Mouse (Mus musculus): ENCODE data around the gene Ano6. TPM values are rescaled to one million over a fixed set of nuclear protein-coding genes. Genes with fewer than 3 reads are reported as not detected.
"Not testable (repeated sequence)": the region's sequence is repeated elsewhere in the genome, so short reads cannot be mapped to it uniquely, and the experiment has no call there.

Ano6 gene
- total and polyA plus RNA-seq, 3 experiments, result 14.1 to 19.6 (median 17.3) TPM

GRCm38 (mm10) chr15:95826516-95826915 lies 35.9 kb downstream of the Ano6 start:
- WGBS, result 78% methylated on average over 13 of the region's 13 CpGs
- H3K27ac ChIP-seq, result no peak overlapping the region
- no peaks in the 10 kb centered on the region; the same call in 1 of the 2 replicates for H3K79me2 ChIP-seq (replicated peaks; ENCODE audit: control insufficient read depth, insufficient read depth, low read length)
- intact Hi-C loops (cut with DNase I), result no loop called here
- H3K9ac ChIP-seq (ENCODE audit: low read depth, low read length), result no peak overlapping the region
- H3K4me3 ChIP-seq, result no peak overlapping the region
- H3K36me3 ChIP-seq (ENCODE audit: control insufficient read depth, insufficient read depth, low read length), result no peaks in the 10 kb centered on the region; the same call in 1 of the 2 replicates
- H3K4me1 ChIP-seq (ENCODE audit: control insufficient read depth, insufficient read depth, low read length), result peaks cover 25% of the 10 kb centered on the region
- no peak for DNase-seq
- no peaks in the 10 kb centered on the region for H3K27me3 ChIP-seq (ENCODE audit: control insufficient read depth, insufficient read depth, low read length)
- no peak for TF ChIP-seq POLR2A (IDR thresholded peaks at IDR 0.05; ENCODE audit: insufficient read depth, low read depth, low read length)
- TF ChIP-seq EP300 (IDR thresholded peaks at IDR 0.05; ENCODE audit: insufficient read depth, low read depth, low read length), result no peak
- TF ChIP-seq CTCF (IDR thresholded peaks at IDR 0.05), result no peak

- no peaks in the 10 kb centered on the region; the same call in 1 of the 2 replicates for H3K79me2 ChIP-seq (replicated peaks; ENCODE audit: control insufficient read depth, insufficient read depth, low read length)
- peaks cover 25% of the 10 kb centered on the region for H3K4me1 ChIP-seq (ENCODE audit: control insufficient read depth, insufficient read depth, low read length)
- peak overlapping the region; percentile 47 for H3K27ac ChIP-seq
- intact Hi-C loops (cut with DNase I), result no loop called here
- WGBS, result 54% methylated on average over 11 of the region's 11 CpGs
- peak; percentile 17 for TF ChIP-seq CTCF (IDR thresholded peaks at IDR 0.05)
- TF ChIP-seq EP300 (IDR thresholded peaks at IDR 0.05; ENCODE audit: insufficient read depth, low read depth, low read length), result no peak
- no peaks in the 10 kb centered on the region for H3K27me3 ChIP-seq (ENCODE audit: control insufficient read depth, insufficient read depth, low read length)
- H3K4me3 ChIP-seq, result no peak overlapping the region
- no peak for DNase-seq
- H3K9ac ChIP-seq (ENCODE audit: low read depth, low read length), result no peak overlapping the region
- no peaks in the 10 kb centered on the region; the same call in 1 of the 2 replicates for H3K36me3 ChIP-seq (ENCODE audit: control insufficient read depth, insufficient read depth, low read length)
These were observed 36.9 kb downstream of the Ano6 start for GRCm38 (mm10) chr15:95827465-95827971.

DNA sequence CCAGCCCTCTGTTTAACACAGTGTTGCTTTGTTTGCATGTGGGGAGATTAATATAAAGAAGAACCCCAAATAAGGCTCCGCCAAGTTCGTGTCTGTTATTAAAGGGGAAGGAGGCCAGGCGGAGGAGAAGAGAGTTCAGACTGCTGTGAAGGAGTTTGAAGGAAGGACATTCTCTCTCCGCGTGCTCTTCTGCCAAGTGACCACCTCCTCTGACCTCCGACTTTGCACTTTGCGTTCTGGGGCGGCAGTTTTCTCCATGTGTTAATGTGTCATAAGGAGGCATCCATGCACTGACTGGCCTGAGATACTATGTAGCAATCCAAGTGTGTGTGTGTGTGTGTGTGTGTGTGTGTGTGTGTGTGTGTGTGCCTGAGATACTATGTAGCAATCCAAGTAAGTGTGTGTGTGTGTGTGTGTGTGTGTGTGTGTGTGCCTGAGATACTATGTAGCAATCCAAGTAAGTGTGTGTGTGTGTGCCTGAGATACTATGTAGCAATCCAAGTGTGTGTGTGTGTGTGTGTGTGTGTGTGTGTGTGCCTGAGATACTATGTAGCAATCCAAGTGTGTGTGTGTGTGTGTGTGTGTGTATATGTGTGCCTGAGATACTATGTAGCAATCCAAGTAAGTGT lies 37.5 kb downstream of the Ano6 start:
- H3K79me2 ChIP-seq (replicated peaks; ENCODE audit: control insufficient read depth, insufficient read depth, low read length); H3K27me3 ChIP-seq (ENCODE audit: control insufficient read depth, insufficient read depth, low read length); DNase-seq; H3K36me3 ChIP-seq (ENCODE audit: control insufficient read depth, insufficient read depth, low read length); intact Hi-C loops (cut with DNase I); H3K4me3 ChIP-seq; H3K9ac ChIP-seq (ENCODE audit: low read depth, low read length): not testable (repeated sequence)
- 45% methylated on average over 8 of the region's 8 CpGs for WGBS
- Histone ChIP-seq H3K27ac (peak overlapping the region; percentile 47), H3K4me1 (ENCODE audit: control insufficient read depth, insufficient read depth, low read length) (peaks cover 26% of the 10 kb centered on the region)

- Histone ChIP-seq H3K4me3 (no peak overlapping the region), H3K36me3 (ENCODE audit: control insufficient read depth, insufficient read depth, low read length) (no peaks in the 10 kb centered on the region), H3K9ac (ENCODE audit: low read depth, low read length) (no peak overlapping the region), H3K27ac (peak overlapping the region; percentile 65), H3K4me1 (ENCODE audit: control insufficient read depth, insufficient read depth, low read length) (peaks cover 23% of the 10 kb centered on the region), H3K27me3 (ENCODE audit: control insufficient read depth, insufficient read depth, low read length) (no peaks in the 10 kb centered on the region), H3K79me2 (replicated peaks; ENCODE audit: control insufficient read depth, insufficient read depth, low read length) (no peaks in the 10 kb centered on the region; the same call in 1 of the 2 replicates)
- DNase-seq, result peak in 1 of 2 experiments; percentile 46
- 41% methylated on average over 10 of the region's 10 CpGs for WGBS
- TF ChIP-seq EP300 (IDR thresholded peaks at IDR 0.05; ENCODE audit: insufficient read depth, low read depth, low read length), result no peak
- TF ChIP-seq CTCF (IDR thresholded peaks at IDR 0.05), result no peak
- TF ChIP-seq POLR2A (IDR thresholded peaks at IDR 0.05; ENCODE audit: insufficient read depth, low read depth, low read length), result no peak
- intact Hi-C loops (cut with DNase I), result no loop called here
These were observed 38.1 kb downstream of the Ano6 start for GRCm38 (mm10) chr15:95828647-95829254.

GRCm38 (mm10) chr15:95829553-95830205 lies 39.0 kb downstream of the Ano6 start:
- 67% methylated on average over 14 of the region's 14 CpGs for WGBS
- Histone ChIP-seq H3K27me3 (ENCODE audit: control insufficient read depth, insufficient read depth, low read length) (no peaks in the 10 kb centered on the region), H3K4me3 (no peak overlapping the region), H3K36me3 (ENCODE audit: control insufficient read depth, insufficient read depth, low read length) (no peaks in the 10 kb centered on the region), H3K9ac (ENCODE audit: low read depth, low read length) (no peak overlapping the region), H3K79me2 (replicated peaks; ENCODE audit: control insufficient read depth, insufficient read depth, low read length) (no peaks in the 10 kb centered on the region; the same call in 1 of the 2 replicates), H3K4me1 (ENCODE audit: control insufficient read depth, insufficient read depth, low read length) (peaks cover 22% of the 10 kb centered on the region), H3K27ac (no peak overlapping the region; the same call in 1 of the 2 replicates)
- intact Hi-C loops (cut with DNase I), result no loop called here
- TF ChIP-seq EP300 (IDR thresholded peaks at IDR 0.05; ENCODE audit: insufficient read depth, low read depth, low read length), result no peak
- no peak for TF ChIP-seq POLR2A (IDR thresholded peaks at IDR 0.05; ENCODE audit: insufficient read depth, low read depth, low read length)
- TF ChIP-seq CTCF (IDR thresholded peaks at IDR 0.05), result no peak
- no peak for DNase-seq

DNA sequence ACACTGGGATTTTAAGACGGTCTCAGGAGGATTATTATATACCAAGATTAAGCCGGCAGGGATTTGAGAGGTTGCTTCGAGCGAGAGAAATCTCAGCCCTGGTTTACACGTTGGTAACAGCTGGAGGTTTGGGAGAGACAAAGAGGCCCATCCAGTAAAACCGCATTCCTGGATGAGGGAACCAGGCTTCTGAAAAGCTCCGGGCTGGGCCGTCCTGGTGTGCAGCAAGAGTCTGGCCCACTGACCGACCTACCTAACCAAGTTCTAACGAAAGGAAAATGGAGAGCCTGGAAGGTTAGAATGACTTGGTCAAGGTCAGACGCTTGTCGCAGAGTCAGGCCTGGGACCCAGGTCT lies 39.5 kb downstream of the Ano6 start:
- Histone ChIP-seq H3K79me2 (replicated peaks; ENCODE audit: control insufficient read depth, insufficient read depth, low read length) (no peaks in the 10 kb centered on the region; the same call in 1 of the 2 replicates), H3K36me3 (ENCODE audit: control insufficient read depth, insufficient read depth, low read length) (peaks cover 1% of the 10 kb centered on the region), H3K4me3 (no peak overlapping the region), H3K27ac (no peak overlapping the region), H3K9ac (ENCODE audit: low read depth, low read length) (no peak overlapping the region), H3K27me3 (ENCODE audit: control insufficient read depth, insufficient read depth, low read length) (no peaks in the 10 kb centered on the region), H3K4me1 (ENCODE audit: control insufficient read depth, insufficient read depth, low read length) (peaks cover 22% of the 10 kb centered on the region)
- DNase-seq, result no peak
- no peak for TF ChIP-seq POLR2A (IDR thresholded peaks at IDR 0.05; ENCODE audit: insufficient read depth, low read depth, low read length)
- TF ChIP-seq EP300 (IDR thresholded peaks at IDR 0.05; ENCODE audit: insufficient read depth, low read depth, low read length), result no peak
- TF ChIP-seq CTCF (IDR thresholded peaks at IDR 0.05), result no peak
- WGBS, result 88% methylated on average over 12 of the region's 12 CpGs
- intact Hi-C loops (cut with DNase I), result no loop called here
